Mouse (Mus musculus): ENCODE measurements around the gene Zbtb18.
"Not testable (repeated sequence)": the region's sequence is repeated elsewhere in the genome, so short reads cannot be mapped to it uniquely, and the experiment has no call there.

- not testable (repeated sequence) for TF ChIP-seq CTCF (IDR thresholded peaks at IDR 0.05; ENCODE audit: extremely low read depth, insufficient read length, insufficient replicate concordance, low read depth, low read length); POLR2A (IDR thresholded peaks at IDR 0.05; ENCODE audit: low read depth, low read length)
These were observed 7.7 kb downstream of the Zbtb18 start for GRCm38 (mm10) chr1:177449857-177450256.

Data from small intestine, adult 2 months (tissue).